ENCODE assay signal across 8 mouse cellular contexts in the genomic region with DNA sequence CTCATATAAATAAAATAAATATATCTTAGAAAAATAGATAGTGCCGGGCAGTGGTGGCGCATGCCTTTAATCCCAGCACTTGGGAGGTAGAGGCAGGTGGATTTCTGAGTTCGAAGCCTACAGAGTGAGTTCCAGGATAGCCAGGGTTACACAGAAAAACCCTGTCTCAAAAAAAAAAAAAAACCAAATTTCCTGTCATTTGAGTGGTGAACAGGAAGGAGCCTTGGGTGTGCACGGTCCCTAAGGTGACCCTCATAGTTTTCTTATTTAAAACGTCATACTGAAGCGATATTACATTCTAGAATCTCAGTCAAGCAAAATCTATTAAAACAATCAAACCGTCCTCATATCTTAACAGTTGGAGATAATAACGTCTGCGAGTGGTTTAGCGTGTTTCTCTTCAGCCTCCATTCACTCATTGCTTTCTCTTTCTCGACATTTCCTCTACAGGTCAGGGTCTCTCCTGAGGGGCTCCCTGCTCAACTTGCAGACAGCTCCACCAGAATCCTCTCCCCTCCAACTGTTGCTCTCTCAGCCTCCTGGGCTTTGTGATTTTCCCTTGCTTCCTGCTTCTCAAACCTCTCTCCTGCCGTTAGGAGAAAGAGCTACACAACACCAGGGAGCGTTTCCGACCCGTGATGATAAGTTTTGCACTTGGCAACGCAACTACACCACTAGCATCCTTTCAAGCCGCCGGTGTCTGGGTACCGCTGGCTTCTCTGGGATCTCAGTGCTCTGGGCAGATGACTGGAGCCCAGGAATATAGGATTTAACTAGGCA. TPM values are rescaled to one million over a fixed set of nuclear protein-coding genes. Genes with fewer than 3 reads are reported as not detected.
DNase-seq lines count a peak whose midpoint lies in the region; ATAC-seq lines count a peak whose summit lies in the region.

No protein-coding gene starts in this region.

- H3K27me3 ChIP-seq in forebrain, embryonic 13.5 days, result no peaks in the 10 kb centered on the region
- no peaks in the 10 kb centered on the region for H3K27me3 ChIP-seq in hindbrain, embryonic 15.5 days
- H3K27me3 ChIP-seq in limb, embryonic 15.5 days, result no peaks in the 10 kb centered on the region
- H3K27me3 ChIP-seq in midbrain, embryonic 15.5 days (replicated peaks), result no peaks in the 10 kb centered on the region

- H3K27ac ChIP-seq in forebrain, embryonic 13.5 days, result no peak overlapping the region
- peak overlapping the region; percentile 32 for H3K27ac ChIP-seq in hindbrain, embryonic 15.5 days (replicated peaks)
- H3K27ac ChIP-seq in limb, embryonic 15.5 days, result peak overlapping the region; percentile 65
- peak overlapping the region; percentile 41; the same call in 1 of the 2 replicates for H3K27ac ChIP-seq in midbrain, embryonic 15.5 days

- no peaks in the 10 kb centered on the region for H3K9me3 ChIP-seq in forebrain, embryonic 13.5 days (replicated peaks)
- H3K9me3 ChIP-seq in hindbrain, embryonic 15.5 days, result no peaks in the 10 kb centered on the region
- H3K9me3 ChIP-seq in limb, embryonic 15.5 days, result no peaks in the 10 kb centered on the region
- no peaks in the 10 kb centered on the region for H3K9me3 ChIP-seq in midbrain, embryonic 15.5 days

- H3K36me3 ChIP-seq in forebrain, embryonic 13.5 days (ENCODE audit: poor library complexity, severe bottlenecking), result no peaks in the 10 kb centered on the region
- H3K36me3 ChIP-seq in hindbrain, embryonic 15.5 days, result no peaks in the 10 kb centered on the region
- no peaks in the 10 kb centered on the region for H3K36me3 ChIP-seq in limb, embryonic 15.5 days
- H3K36me3 ChIP-seq in midbrain, embryonic 15.5 days (replicated peaks), result no peaks in the 10 kb centered on the region

- peaks cover 6% of the 10 kb centered on the region; the same call in 1 of the 2 replicates for H3K4me1 ChIP-seq in forebrain, embryonic 13.5 days
- H3K4me1 ChIP-seq in hindbrain, embryonic 15.5 days (replicated peaks), result 0 out of 2 replicates have a peak, but pooled peaks cover 5% of the 10 kb centered on the region
- no peaks in the 10 kb centered on the region for H3K4me1 ChIP-seq in limb, embryonic 15.5 days
- peaks cover 5% of the 10 kb centered on the region; the same call in 1 of the 2 replicates for H3K4me1 ChIP-seq in midbrain, embryonic 15.5 days

- H3K9ac ChIP-seq in forebrain, embryonic 13.5 days, result peak overlapping the region; percentile 65
- H3K9ac ChIP-seq in hindbrain, embryonic 15.5 days, result peak overlapping the region; percentile 48
- peak overlapping the region; percentile 27 for H3K9ac ChIP-seq in limb, embryonic 15.5 days
- peak overlapping the region; percentile 36 for H3K9ac ChIP-seq in midbrain, embryonic 15.5 days

- peak overlapping the region; percentile 77 for H3K4me2 ChIP-seq in forebrain, embryonic 13.5 days
- H3K4me2 ChIP-seq in hindbrain, embryonic 15.5 days, result peak overlapping the region; percentile 86
- H3K4me2 ChIP-seq in limb, embryonic 15.5 days, result peak overlapping the region; percentile 78
- H3K4me2 ChIP-seq in midbrain, embryonic 15.5 days, result peak overlapping the region; percentile 90

- 0 out of 2 replicates have a peak, but pooled peaks have one; percentile 12 for ATAC-seq in cerebellum, adult (ENCODE audit: insufficient number of reproducible peaks, low FRiP score, low TSS enrichment)
- no peak for ATAC-seq in forebrain, embryonic 13.5 days
- ATAC-seq in hindbrain, embryonic 15.5 days (ENCODE audit: low FRiP score, low read depth), result no peak
- no peak for ATAC-seq in limb, embryonic 15.5 days (ENCODE audit: insufficient number of reproducible peaks, low FRiP score, low TSS enrichment, low read depth)
- no peak for ATAC-seq in midbrain, embryonic 15.5 days (replicated peaks)

- 23% methylated on average over 19 of the region's 19 CpGs for WGBS in forebrain, embryonic 13.5 days
- WGBS in hindbrain, embryonic 15.5 days, result 23% methylated on average over 19 of the region's 19 CpGs
- WGBS in limb, embryonic 15.5 days, result 21% methylated on average over 19 of the region's 19 CpGs
- 25% methylated on average over 19 of the region's 19 CpGs for WGBS in midbrain, embryonic 15.5 days

- H3K4me3 ChIP-seq in forebrain, embryonic 13.5 days, result peak overlapping the region; percentile 71
- peak overlapping the region; percentile 64 for H3K4me3 ChIP-seq in hindbrain, embryonic 15.5 days
- peak overlapping the region; percentile 89 for H3K4me3 ChIP-seq in limb, embryonic 15.5 days
- peak overlapping the region; percentile 80 for H3K4me3 ChIP-seq in midbrain, embryonic 15.5 days

- DNase-seq in ovary, postnatal 36 days (ENCODE audit: low spot score), result peak; percentile 40
- DNase-seq in ovary, adult 18-20 months (ENCODE audit: low spot score), result no peak
- peak; percentile 52 for DNase-seq in testis, postnatal 10 days (ENCODE audit: low spot score)

RNA-seq across cellular contexts. Expression of a gene that starts 1.5 kb away (rescaled TPM):
- polyA plus RNA-seq in forebrain, embryonic 13.5 days (2015; fragmentation: Nextera tagmentation; extraction: Ambion mirVana), result 0.26 and 0.40 TPM in 2 replicates
- polyA plus RNA-seq in hindbrain, embryonic 15.5 days (2015; fragmentation: Nextera tagmentation; extraction: Ambion mirVana), result 1.7 and 1.8 TPM in 2 replicates
- 0.95 and 1.6 TPM in 2 replicates for polyA plus RNA-seq in limb, embryonic 15.5 days (2015; fragmentation: Nextera tagmentation; extraction: Ambion mirVana)
- 0.61 and 0.80 TPM in 2 replicates for polyA plus RNA-seq in midbrain, embryonic 15.5 days (2015; fragmentation: Nextera tagmentation; extraction: Ambion mirVana)

RNA-seq across cellular contexts. Expression of a gene that starts 6.8 kb away (rescaled TPM):
- polyA plus RNA-seq in forebrain, embryonic 13.5 days (2015; fragmentation: Nextera tagmentation; extraction: Ambion mirVana), result not detected in 2 replicates
- not detected in 2 replicates for polyA plus RNA-seq in hindbrain, embryonic 15.5 days (2015; fragmentation: Nextera tagmentation; extraction: Ambion mirVana)
- polyA plus RNA-seq in limb, embryonic 15.5 days (2015; fragmentation: Nextera tagmentation; extraction: Ambion mirVana), result not detected in 2 replicates
- polyA plus RNA-seq in midbrain, embryonic 15.5 days (2015; fragmentation: Nextera tagmentation; extraction: Ambion mirVana), result not detected in 2 replicates

RNA-seq across cellular contexts. Expression of a gene that starts 46.2 kb away (rescaled TPM):
- polyA plus RNA-seq in forebrain, embryonic 13.5 days (2015; fragmentation: Nextera tagmentation; extraction: Ambion mirVana), result 8.3 and 9.1 TPM in 2 replicates
- polyA plus RNA-seq in hindbrain, embryonic 15.5 days (2015; fragmentation: Nextera tagmentation; extraction: Ambion mirVana), result 20.8 and 22.0 TPM in 2 replicates
- 8.3 and 9.0 TPM in 2 replicates for polyA plus RNA-seq in limb, embryonic 15.5 days (2015; fragmentation: Nextera tagmentation; extraction: Ambion mirVana)
- polyA plus RNA-seq in midbrain, embryonic 15.5 days (2015; fragmentation: Nextera tagmentation; extraction: Ambion mirVana), result 18.0 and 20.3 TPM in 2 replicates

RNA-seq across cellular contexts. Expression of a gene that starts 46.9 kb away (rescaled TPM):
- polyA plus RNA-seq in forebrain, embryonic 13.5 days (2015; fragmentation: Nextera tagmentation; extraction: Ambion mirVana), result 5.0 and 5.3 TPM in 2 replicates
- 4.6 and 5.0 TPM in 2 replicates for polyA plus RNA-seq in hindbrain, embryonic 15.5 days (2015; fragmentation: Nextera tagmentation; extraction: Ambion mirVana)
- polyA plus RNA-seq in limb, embryonic 15.5 days (2015; fragmentation: Nextera tagmentation; extraction: Ambion mirVana), result 3.7 and 4.8 TPM in 2 replicates
- 5.7 and 6.1 TPM in 2 replicates for polyA plus RNA-seq in midbrain, embryonic 15.5 days (2015; fragmentation: Nextera tagmentation; extraction: Ambion mirVana)
